Mouse (Mus musculus) liver, postnatal 0 days (tissue): Measurements from ENCODE around the gene Zfp263.

Source experiments
- CTCF ChIP-seq: sonication (generic); IDR thresholded peaks from 2 replicates; pipeline ENCODE4 v1.5.1; 2016; ENCODE audit warnings: antibody characterized with exemption, low read depth
- EP300 ChIP-seq: IDR thresholded peaks from 2 replicates; pipeline ENCODE4 v1.6.1; 2016; ENCODE audit warnings: antibody characterized with exemption, low read depth, mild to moderate bottlenecking

- no peak for TF ChIP-seq CTCF
- TF ChIP-seq EP300, result no peak
Observed at GRCm38 (mm10) chr16:3727980-3728720, 15.7 kb upstream of the Zfp263 start.
